Mouse (Mus musculus) kidney, adult 2 months (tissue): ENCODE results near the gene Rab23. TPM values are rescaled to one million over a fixed set of nuclear protein-coding genes. Genes with fewer than 3 reads are reported as not detected.

Experiments used
- DNase-seq: peaks from one replicate; pipeline ENCODE4 v3.0.0; 2021
- H3K27ac ChIP-seq: fragments of 200-500 bp; 2 replicates; pipeline ENCODE4 v1.5.1; 2012; ENCODE audit warnings: low read depth, low read length, control low read depth, inconsistent platforms; ENCODE audit not compliant: insufficient read depth
- H3K27me3 ChIP-seq: fragments of 200-500 bp; replicated peaks from 2 replicates; pipeline ENCODE4 v1.6.1; 2012; ENCODE audit warnings: mild to moderate bottlenecking, moderate library complexity, low read length, inconsistent platforms; ENCODE audit not compliant: control insufficient read depth, insufficient read depth
- H3K36me3 ChIP-seq: fragments of 200-500 bp; 2 replicates; pipeline ENCODE4 v1.6.1; 2012; ENCODE audit warnings: mild to moderate bottlenecking, moderate library complexity, low read length, inconsistent platforms; ENCODE audit not compliant: control insufficient read depth, insufficient read depth
- H3K4me1 ChIP-seq: fragments of 200-500 bp; 2 replicates; pipeline ENCODE4 v1.6.1; 2011; ENCODE audit warnings: low read length; ENCODE audit not compliant: control insufficient read depth, insufficient read depth
- H3K4me3 ChIP-seq: fragments of 200-500 bp; 2 replicates; pipeline ENCODE4 v1.5.1; 2011; ENCODE audit warnings: mild to moderate bottlenecking, low read depth, low read length, control low read depth; ENCODE audit not compliant: insufficient read depth
- CTCF ChIP-seq: fragments of 200-500 bp; conservative IDR thresholded peaks from 2 replicates; pipeline ENCODE4 v1.5.1; 2011; ENCODE audit warnings: low read depth, mild to moderate bottlenecking, control low read depth, low read length, moderate library complexity, mixed read lengths; ENCODE audit not compliant: insufficient read depth, insufficient read length
- POLR2A ChIP-seq: fragments of 200-500 bp; IDR thresholded peaks from one replicate; pipeline ENCODE4 v1.6.1; 2011; ENCODE audit warnings: low read depth, low read length, control low read depth
- WGBS: fragments of 180-500 bp; shearing (Covaris S2); methylation state at CpG from one replicate; pipeline ENCODE4 v1.1.7; 2018; 5-methylcytosine and 5-hydroxymethylcytosine counted together
- polyA plus RNA-seq: library from polyadenylated mRNA; depleted of rRNA; stranded (reverse); fragments of >200 nt; gene quantifications from 2 replicates; pipeline ENCODE4 v1.2.3, GENCODE M21; 2012; rRNA removed

Rab23 gene
- polyA plus RNA-seq: 7.3 and 7.5 TPM in 2 replicates

DNA sequence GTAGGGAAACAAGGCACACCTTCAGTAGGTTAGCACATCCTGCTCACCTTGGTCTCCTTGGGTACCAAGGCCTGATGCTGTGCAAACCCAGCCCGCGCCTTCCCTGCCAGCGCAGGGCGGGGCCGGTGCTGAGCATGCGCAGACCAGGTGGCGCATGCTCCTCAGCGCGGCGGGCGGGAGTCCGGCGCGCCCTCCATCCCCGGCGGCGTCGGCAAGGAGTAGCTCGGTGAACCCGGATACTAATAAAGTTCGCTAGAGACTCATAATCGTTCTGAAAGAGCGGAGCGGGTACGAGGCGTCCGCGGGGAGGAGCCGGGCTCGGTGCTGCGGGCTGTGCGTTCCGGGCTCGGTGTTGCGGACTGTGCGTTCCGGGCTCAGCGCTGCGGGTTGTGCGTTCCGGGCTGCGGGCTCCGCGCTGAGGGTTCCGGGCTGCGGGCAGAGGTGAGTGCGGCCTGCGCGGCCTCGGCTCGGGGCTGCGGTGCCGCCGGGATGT is at the start of gene Rab23:
Rab23 (plus strand) TSS at position 155 of the 493 bp plus-strand sequence.
- Histone ChIP-seq H3K4me3 (peak within 1 kb of the TSS; percentile 80), H3K27me3 (no peaks in the 10 kb centered on the region), H3K36me3 (no peaks in the 10 kb centered on the region; the same call in 1 of the 2 replicates), H3K27ac (peak within 1 kb of the TSS; percentile 37), H3K4me1 (no peaks in the 10 kb centered on the region)
- TF ChIP-seq CTCF (no peak), POLR2A (no peak)
- DNase-seq: peak; percentile 87
- WGBS: under 1% methylated on average over 54 of the region's 54 CpGs

DNA sequence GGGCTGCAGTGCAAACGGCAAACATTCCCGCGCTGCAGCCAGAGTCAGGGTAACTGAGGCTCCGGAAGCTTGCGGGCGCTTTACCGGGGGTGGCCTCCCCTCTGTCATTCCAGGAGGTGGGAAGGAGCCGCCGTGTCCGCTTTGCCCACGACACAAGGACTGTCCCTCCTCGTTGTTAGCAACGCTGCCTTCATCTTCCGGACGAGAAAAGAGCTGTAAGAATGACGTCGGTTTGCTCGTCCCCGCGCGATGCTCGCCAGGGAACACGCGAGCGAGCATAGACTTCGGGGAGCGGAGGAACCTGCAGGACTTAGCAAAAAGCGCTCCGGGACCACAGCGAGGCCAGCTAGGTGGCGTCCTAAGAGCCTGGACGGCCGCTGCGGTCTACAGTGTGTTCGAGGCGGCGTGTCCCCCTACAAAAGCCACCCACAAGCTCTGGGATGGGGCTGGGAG is 49.5 kb upstream of the Rab23 start:
- peak; percentile 67 for DNase-seq
- Histone ChIP-seq H3K4me3 (peak overlapping the region; percentile 83), H3K27me3 (no peaks in the 10 kb centered on the region), H3K36me3 (no peaks in the 10 kb centered on the region), H3K4me1 (no peaks in the 10 kb centered on the region; the same call in 1 of the 2 replicates), H3K27ac (no peak overlapping the region)
- no peak for TF ChIP-seq POLR2A
- 0 out of 2 replicates have a peak, but pooled peaks have one; percentile 19 for TF ChIP-seq CTCF
- WGBS: under 1% methylated on average over 37 of the region's 37 CpGs

DNA sequence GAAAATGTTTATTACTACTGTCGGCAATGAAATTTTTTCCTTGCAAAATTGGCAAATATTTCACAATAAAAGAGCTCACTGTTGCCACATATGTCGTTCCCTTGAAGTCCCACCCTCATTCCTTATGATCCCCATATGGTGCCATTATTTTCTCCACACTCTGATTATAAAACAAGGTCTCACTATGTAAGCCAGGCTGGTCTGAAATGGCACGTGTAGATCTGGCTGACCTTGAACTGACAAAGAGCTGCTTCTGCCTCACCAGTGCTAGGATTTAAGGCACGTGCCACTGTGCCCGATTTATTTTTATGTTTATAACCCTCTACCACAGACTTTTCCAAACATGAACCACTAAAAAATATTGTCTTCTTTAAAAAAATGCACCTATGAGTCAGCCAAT is 48.2 kb upstream of the Rab23 start:
- Histone ChIP-seq H3K27me3 (no peaks in the 10 kb centered on the region), H3K36me3 (no peaks in the 10 kb centered on the region), H3K27ac (no peak overlapping the region), H3K4me1 (no peaks in the 10 kb centered on the region; the same call in 1 of the 2 replicates), H3K4me3 (no peak overlapping the region)
- no peak for DNase-seq
- 70% methylated on average over 5 of the region's 5 CpGs for WGBS
- no peak for TF ChIP-seq POLR2A
- TF ChIP-seq CTCF: no peak

DNA sequence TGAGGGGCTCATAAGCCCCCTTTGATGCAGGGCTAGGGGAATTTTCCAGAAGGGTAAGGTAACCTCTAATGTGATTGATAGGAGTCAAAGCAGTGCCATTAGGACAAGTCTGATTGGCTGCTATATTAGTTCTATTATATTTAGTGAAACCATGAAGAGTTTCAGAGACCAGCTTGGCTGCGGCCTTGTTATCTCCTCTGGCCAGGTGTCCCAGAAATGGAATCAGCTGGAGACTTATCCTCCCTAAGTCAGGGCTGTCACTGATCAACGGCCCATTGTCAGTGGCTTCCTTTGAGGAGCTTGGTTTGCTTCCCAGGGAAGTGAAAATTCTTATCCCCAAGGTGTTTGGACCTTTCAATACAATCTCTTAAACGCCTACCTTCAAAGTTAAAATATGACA is 47.6 kb upstream of the Rab23 start:
- TF ChIP-seq POLR2A (no peak), CTCF (no peak)
- Histone ChIP-seq H3K27me3 (no peaks in the 10 kb centered on the region), H3K36me3 (no peaks in the 10 kb centered on the region), H3K4me1 (no peaks in the 10 kb centered on the region; the same call in 1 of the 2 replicates), H3K4me3 (no peak overlapping the region), H3K27ac (no peak overlapping the region)
- 68% methylated on average over 3 of the region's 3 CpGs for WGBS
- DNase-seq: no peak

DNA sequence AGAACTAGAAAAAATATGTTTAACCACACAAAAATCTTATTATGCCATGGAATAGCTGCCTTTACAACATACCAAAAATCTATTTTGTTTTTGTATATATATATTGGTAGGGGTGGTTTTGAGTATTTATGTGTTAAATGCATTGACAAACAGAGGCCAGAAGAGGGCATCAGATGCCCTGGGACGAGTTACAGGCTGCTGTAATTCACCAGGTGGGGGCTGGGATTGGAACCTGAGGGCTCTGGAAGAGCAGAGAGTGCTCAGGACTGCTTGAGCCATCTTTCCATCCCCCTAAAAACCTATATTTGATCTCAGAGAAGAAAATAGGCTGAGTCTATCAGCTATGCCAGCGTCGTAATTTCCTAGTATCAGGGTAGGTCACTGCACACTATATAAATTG is 47.2 kb upstream of the Rab23 start:
- TF ChIP-seq POLR2A (no peak), CTCF (peak; percentile 57; the same call in 1 of the 2 replicates)
- WGBS: 31% methylated on average over 3 of the region's 3 CpGs
- Histone ChIP-seq H3K4me1 (no peaks in the 10 kb centered on the region; the same call in 1 of the 2 replicates), H3K4me3 (no peak overlapping the region), H3K27ac (no peak overlapping the region), H3K27me3 (no peaks in the 10 kb centered on the region), H3K36me3 (no peaks in the 10 kb centered on the region)
- peak; percentile 40 for DNase-seq

DNA sequence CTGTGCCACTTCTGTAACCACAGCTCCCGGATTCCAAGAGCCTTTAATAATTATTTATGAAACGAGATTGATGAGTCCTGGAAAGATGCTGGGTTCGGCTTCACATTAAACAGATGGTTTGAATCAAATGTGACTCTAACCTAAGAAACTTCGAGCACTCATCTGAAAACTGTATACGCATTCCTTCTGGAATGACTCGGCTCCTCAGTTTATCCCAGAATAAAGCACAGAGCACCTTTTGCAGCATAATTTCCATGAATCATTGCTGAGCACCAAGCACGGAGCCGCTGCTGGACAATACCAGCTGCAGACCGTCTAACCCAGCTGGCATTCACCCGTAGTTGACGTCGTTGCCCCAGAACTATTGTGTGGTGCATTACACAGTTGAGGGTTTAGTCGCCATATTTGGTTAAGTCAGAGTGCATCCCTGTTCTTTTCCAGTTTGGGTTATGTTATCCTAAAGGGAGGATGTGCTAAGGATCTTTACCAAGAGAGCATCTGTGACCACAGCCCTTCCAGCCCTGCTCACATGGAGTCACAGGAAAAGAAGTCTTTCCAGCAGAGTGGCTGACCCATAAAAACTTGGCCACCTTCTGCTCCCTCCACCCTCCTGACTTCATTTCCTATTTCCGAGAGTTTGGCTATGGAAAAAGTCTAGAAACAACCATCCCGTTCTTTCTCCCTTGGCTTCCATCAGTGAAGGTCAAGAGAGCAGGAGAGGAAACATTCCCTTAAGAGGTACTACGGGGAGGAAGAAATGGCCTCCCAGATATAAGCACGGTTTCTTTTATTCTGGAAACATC is 46.3 kb upstream of the Rab23 start:
- Histone ChIP-seq H3K4me3 (no peak overlapping the region), H3K36me3 (no peaks in the 10 kb centered on the region), H3K27ac (no peak overlapping the region), H3K4me1 (no peaks in the 10 kb centered on the region; the same call in 1 of the 2 replicates), H3K27me3 (no peaks in the 10 kb centered on the region)
- 57% methylated on average over 17 of the region's 17 CpGs for WGBS
- DNase-seq: no peak
- no peak for TF ChIP-seq CTCF
- TF ChIP-seq POLR2A: no peak

DNA sequence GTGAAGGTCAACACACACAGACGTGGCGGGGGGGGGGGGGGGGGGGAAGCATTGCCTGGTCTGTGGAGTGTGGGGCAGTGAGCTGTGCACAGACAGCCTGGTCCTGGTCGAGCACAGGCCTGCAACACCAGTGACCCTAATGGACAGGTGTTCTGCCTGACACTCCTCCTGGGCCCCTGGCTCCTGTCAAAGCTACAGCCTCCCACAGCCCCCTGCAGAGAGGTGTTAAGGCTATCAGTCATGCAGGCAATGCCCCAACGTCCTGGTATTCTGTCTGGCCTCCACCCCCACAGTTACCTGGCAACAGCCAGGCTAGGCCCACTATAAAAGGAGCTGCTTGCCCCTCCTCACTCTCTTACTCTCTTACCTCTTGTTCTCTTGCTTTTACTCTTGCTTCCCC is 39.3 kb upstream of the Rab23 start:
- Histone ChIP-seq H3K27me3 (no peaks in the 10 kb centered on the region), H3K4me1 (no peaks in the 10 kb centered on the region), H3K36me3 (no peaks in the 10 kb centered on the region), H3K27ac (peak overlapping the region; percentile 49; the same call in 1 of the 2 replicates), H3K4me3 (no peak overlapping the region)
- WGBS: 40% methylated on average over 4 of the region's 4 CpGs
- peak; percentile 2 for DNase-seq
- TF ChIP-seq POLR2A (no peak), CTCF (no peak)
